Mouse (Mus musculus) testis, adult 2 months (tissue): ENCODE measurements around the gene Kcnq1.

Experiments used
- CTCF ChIP-seq: fragments of 200-500 bp; IDR thresholded peaks from 2 replicates; pipeline ENCODE4 v1.5.1; 2012; ENCODE audit warnings: low read depth, mild to moderate bottlenecking, inconsistent platforms, low read length, moderate library complexity; ENCODE audit not compliant: control insufficient read depth, insufficient read depth, insufficient replicate concordance
- POLR2A ChIP-seq: fragments of 200-500 bp; IDR thresholded peaks from 2 replicates; pipeline ENCODE4 v1.6.1; 2012; ENCODE audit warnings: low read depth, mild to moderate bottlenecking, inconsistent platforms, low read length, moderate library complexity; ENCODE audit not compliant: control insufficient read depth

- TF ChIP-seq CTCF (no peak), POLR2A (no peak)
Measured at GRCm38 (mm10) chr7:143464811-143465560, 358.8 kb downstream of the Kcnq1 start.
